Mouse (Mus musculus) intestine, embryonic 14.5 days (tissue): Measurements from ENCODE around the gene Pbsn. TPM values are rescaled to one million over a fixed set of nuclear protein-coding genes. Genes with fewer than 3 reads are reported as not detected.
A peak's percentile ranks its signal among the peaks of the same experiment; 100 is the strongest.

Experiments used
- ATAC-seq: fragments of 200-750 bp; cut with Nextera tagmentation; replicated peaks from 2 replicates; pipeline ENCODE4 v1.8.0; 2017; ENCODE audit warnings: low read depth, moderate number of reproducible peaks, moderate TSS enrichment, moderate library complexity; ENCODE audit not compliant: low FRiP score, low TSS enrichment
- DNase-seq: peaks from one replicate; pipeline ENCODE4 v3.0.0-alpha.2; 2018; ENCODE audit warnings: low spot score
- H3K27ac ChIP-seq: fragments of 300-500 bp; sonication (generic); 2 replicates; pipeline ENCODE4 v1.5.1; 2014; ENCODE audit warnings: low read depth, mild to moderate bottlenecking, control low read depth
- H3K27me3 ChIP-seq: fragments of 300-500 bp; sonication (generic); replicated peaks from 2 replicates; pipeline ENCODE4 v1.6.1; 2014; ENCODE audit warnings: low read length, control low read depth; ENCODE audit not compliant: control insufficient read depth, insufficient read depth
- H3K36me3 ChIP-seq: fragments of 300-500 bp; sonication (generic); 2 replicates; pipeline ENCODE4 v1.6.1; 2014; ENCODE audit warnings: low read length, control low read depth; ENCODE audit not compliant: control insufficient read depth, insufficient read depth
- H3K4me1 ChIP-seq: fragments of 300-500 bp; sonication (generic); replicated peaks from 2 replicates; pipeline ENCODE4 v1.6.1; 2014; ENCODE audit warnings: low read length, control low read depth, mixed read lengths; ENCODE audit not compliant: control insufficient read depth, insufficient read depth
- H3K4me2 ChIP-seq: fragments of 300-500 bp; sonication (generic); 2 replicates; pipeline ENCODE4 v1.6.1; 2014; ENCODE audit warnings: low read length
- H3K4me3 ChIP-seq: fragments of 300-500 bp; sonication (generic); 2 replicates; pipeline ENCODE4 v1.5.1; 2014; ENCODE audit warnings: low read depth, low read length, control low read depth, mixed read lengths
- H3K9ac ChIP-seq: fragments of 300-500 bp; sonication (generic); 2 replicates; pipeline ENCODE4 v1.6.1; 2014; ENCODE audit warnings: mild to moderate bottlenecking, low read length
- H3K9me3 ChIP-seq: fragments of 300-500 bp; sonication (generic); 2 replicates; pipeline ENCODE4 v1.6.1; 2016; ENCODE audit warnings: low read length, control low read depth; ENCODE audit not compliant: control insufficient read depth
- WGBS: fragments of 180-500 bp; shearing (Covaris S2); extraction: QIAGEN DNeasy Blood & Tissue Kit; methylation state at CpG from one replicate; pipeline ENCODE4 v1.1.7; 2014; 5-methylcytosine and 5-hydroxymethylcytosine counted together
- polyA plus RNA-seq: library from polyadenylated mRNA; unstranded; fragments of >200 nt; fragmentation: Nextera tagmentation; extraction: Ambion mirVana; gene quantifications from 2 replicates; pipeline ENCODE4 v1.2.1, GENCODE M21; 2014

The Pbsn gene
- polyA plus RNA-seq, 1 experiment from 2014 or later, result not detected

GRCm38 (mm10) chrX:77797801-77798200, 55.6 kb downstream of the Pbsn start:
- Histone ChIP-seq H3K4me1 (no peaks in the 10 kb centered on the region), H3K36me3 (no peaks in the 10 kb centered on the region), H3K27ac (no peak overlapping the region), H3K4me3 (no peak overlapping the region), H3K9ac (no peak overlapping the region), H3K9me3 (no peaks in the 10 kb centered on the region), H3K27me3 (no peaks in the 10 kb centered on the region), H3K4me2 (no peak overlapping the region)
- no peak for DNase-seq
- ATAC-seq, result no peak

GRCm38 (mm10) chrX:77796916-77797315, 56.5 kb downstream of the Pbsn start:
- Histone ChIP-seq H3K4me2 (peak overlapping the region; percentile 60; the same call in 1 of the 2 replicates), H3K27me3 (no peaks in the 10 kb centered on the region), H3K4me1 (no peaks in the 10 kb centered on the region), H3K27ac (no peak overlapping the region), H3K36me3 (no peaks in the 10 kb centered on the region), H3K4me3 (no peak overlapping the region), H3K9ac (no peak overlapping the region), H3K9me3 (no peaks in the 10 kb centered on the region)
- WGBS, result 90% methylated on average over 1 of the region's 1 CpGs
- ATAC-seq, result no peak
- DNase-seq, result no peak

GRCm38 (mm10) chrX:77796238-77796835, 57.1 kb downstream of the Pbsn start, which contains the start of gene Prkx:
TSS of gene Prkx (minus strand) at chrX:77796278.
- Histone ChIP-seq H3K9me3 (no peaks in the 10 kb centered on the region), H3K27me3 (no peaks in the 10 kb centered on the region), H3K4me3 (peak within 1 kb of the TSS; percentile 54), H3K9ac (peak within 1 kb of the TSS; percentile 55), H3K36me3 (no peaks in the 10 kb centered on the region), H3K4me1 (no peaks in the 10 kb centered on the region), H3K4me2 (peak within 1 kb of the TSS; percentile 60), H3K27ac (peak within 1 kb of the TSS; percentile 67)
- DNase-seq, result peak; percentile 67
- peak; percentile 86 for ATAC-seq
- whole genome bisulfite sequencing, result 23% methylated on average over 16 of the region's 19 CpGs

- WGBS, result 4% methylated on average over 21 of the region's 30 CpGs
- ATAC-seq, result peak; percentile 95
- DNase-seq, result peak; percentile 91
- no peaks in the 10 kb centered on the region for H3K36me3 ChIP-seq
- H3K4me3 ChIP-seq, result peak overlapping the region; percentile 54
- no peaks in the 10 kb centered on the region for H3K4me1 ChIP-seq
- H3K27me3 ChIP-seq, result no peaks in the 10 kb centered on the region
- no peaks in the 10 kb centered on the region for H3K9me3 ChIP-seq
- peak overlapping the region; percentile 67; the same call in 1 of the 2 replicates for H3K27ac ChIP-seq
- H3K4me2 ChIP-seq, result peak overlapping the region; percentile 60
- peak overlapping the region; percentile 55 for H3K9ac ChIP-seq
Measured at GRCm38 (mm10) chrX:77795858-77796174, 57.6 kb downstream of the Pbsn start.

GRCm38 (mm10) chrX:77794962-77795857, 58.2 kb downstream of the Pbsn start:
- WGBS, result 8% methylated on average over 61 of the region's 61 CpGs
- no peak overlapping the region for H3K27ac ChIP-seq
- ATAC-seq (peak; percentile 61), DNase-seq (peak; percentile 50)
- H3K4me3 ChIP-seq, result peak overlapping the region; percentile 54
- H3K4me1 ChIP-seq, result no peaks in the 10 kb centered on the region
- H3K9me3 ChIP-seq, result no peaks in the 10 kb centered on the region
- no peaks in the 10 kb centered on the region for H3K27me3 ChIP-seq
- H3K36me3 ChIP-seq, result no peaks in the 10 kb centered on the region
- H3K4me2 ChIP-seq, result peak overlapping the region; percentile 56
- peak overlapping the region; percentile 55 for H3K9ac ChIP-seq

- Histone ChIP-seq H3K4me1 (no peaks in the 10 kb centered on the region), H3K36me3 (no peaks in the 10 kb centered on the region; the same call in 1 of the 2 replicates), H3K4me3 (no peak overlapping the region), H3K27me3 (no peaks in the 10 kb centered on the region), H3K4me2 (no peak overlapping the region), H3K27ac (no peak overlapping the region), H3K9ac (no peak overlapping the region), H3K9me3 (no peaks in the 10 kb centered on the region)
- 89% methylated on average over 3 of the region's 3 CpGs for WGBS
- DNase-seq, result no peak
- no peak for ATAC-seq
Measured at GRCm38 (mm10) chrX:77788675-77789074, 64.7 kb downstream of the Pbsn start.

Other genes starting within 250 kb of the Pbsn start
- 10.1 and 11.7 TPM in 2 replicates for gene Prkx, start 57.3 kb downstream of the Pbsn start, polyA plus RNA-seq
- gene Gm14744, start 11.1 kb upstream of the Pbsn start, polyA plus RNA-seq, result not detected in 2 replicates
- gene 5430402E10Rik, start 71.4 kb upstream of the Pbsn start, polyA plus RNA-seq, result not detected in 2 replicates
- not detected in 2 replicates for gene Obp1a, start 237.8 kb upstream of the Pbsn start, polyA plus RNA-seq